Mouse (Mus musculus): ENCODE data around the gene Slc25a19. TPM values are rescaled to one million over a fixed set of nuclear protein-coding genes. Genes with fewer than 3 reads are reported as not detected.

Gene Slc25a19
- polyA plus RNA-seq, 1 experiment from 2014 or later: 28.8 TPM

DNA sequence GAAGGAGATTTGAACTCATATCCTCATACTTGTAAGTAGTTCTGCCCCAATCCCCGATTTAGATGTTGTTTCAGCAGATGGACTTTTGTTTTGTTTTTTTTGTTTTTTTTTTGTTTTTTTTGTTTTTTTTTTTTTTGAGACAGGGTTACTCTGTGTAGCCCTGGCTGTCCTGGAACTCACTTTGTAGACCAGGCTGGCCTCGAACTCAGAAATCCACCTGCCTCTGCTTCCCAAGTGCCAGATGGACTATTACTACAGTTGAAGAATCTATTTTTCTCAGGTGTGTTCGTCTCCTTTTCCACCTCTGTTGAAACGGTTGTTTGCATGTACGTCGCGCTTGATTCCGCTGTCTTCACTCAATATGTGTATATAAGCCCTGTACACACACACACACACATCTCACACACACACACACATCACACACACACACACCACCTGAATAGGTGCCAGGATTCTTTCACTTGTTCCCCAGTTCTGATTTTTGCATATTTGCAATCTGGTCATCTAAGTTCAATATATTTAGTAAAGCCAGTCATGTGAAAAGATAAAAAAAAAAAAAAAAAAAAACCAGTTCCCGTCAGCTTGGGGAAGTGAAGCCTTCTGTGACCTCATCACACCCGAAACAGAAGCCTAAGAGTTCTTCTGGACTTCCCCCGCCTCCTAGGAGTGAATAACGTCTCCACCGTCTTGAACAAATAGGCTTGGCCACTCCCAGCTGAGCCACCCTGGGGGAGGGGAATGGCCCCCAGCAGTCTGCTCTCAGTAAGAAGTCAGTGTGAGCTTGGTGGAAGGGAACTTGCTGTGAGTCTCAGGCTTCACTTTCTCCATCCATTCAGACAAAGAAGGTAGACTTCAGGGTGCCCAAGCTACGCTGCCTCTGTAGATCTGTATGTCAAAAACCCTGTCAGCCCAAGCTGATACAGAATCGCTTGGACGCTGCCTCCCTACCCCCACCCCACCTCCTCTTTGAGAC lies 2.7 kb upstream of the Slc25a19 start:
- Histone ChIP-seq H3K36me3 (no peaks in the 10 kb centered on the region), H3K9me3 (replicated peaks) (no peaks in the 10 kb centered on the region), H3K4me2 (replicated peaks) (no peak overlapping the region), H3K4me1 (peaks cover 8% of the 10 kb centered on the region; the same call in 1 of the 2 replicates), H3K9ac (no peak overlapping the region), H3K27me3 (no peaks in the 10 kb centered on the region), H3K4me3 (replicated peaks) (no peak overlapping the region), H3K27ac (replicated peaks) (no peak overlapping the region)
- no peak for ATAC-seq (ENCODE audit: insufficient number of reproducible peaks, low FRiP score, low TSS enrichment, low read depth)
- WGBS: 44% methylated on average over 16 of the region's 16 CpGs

DNA sequence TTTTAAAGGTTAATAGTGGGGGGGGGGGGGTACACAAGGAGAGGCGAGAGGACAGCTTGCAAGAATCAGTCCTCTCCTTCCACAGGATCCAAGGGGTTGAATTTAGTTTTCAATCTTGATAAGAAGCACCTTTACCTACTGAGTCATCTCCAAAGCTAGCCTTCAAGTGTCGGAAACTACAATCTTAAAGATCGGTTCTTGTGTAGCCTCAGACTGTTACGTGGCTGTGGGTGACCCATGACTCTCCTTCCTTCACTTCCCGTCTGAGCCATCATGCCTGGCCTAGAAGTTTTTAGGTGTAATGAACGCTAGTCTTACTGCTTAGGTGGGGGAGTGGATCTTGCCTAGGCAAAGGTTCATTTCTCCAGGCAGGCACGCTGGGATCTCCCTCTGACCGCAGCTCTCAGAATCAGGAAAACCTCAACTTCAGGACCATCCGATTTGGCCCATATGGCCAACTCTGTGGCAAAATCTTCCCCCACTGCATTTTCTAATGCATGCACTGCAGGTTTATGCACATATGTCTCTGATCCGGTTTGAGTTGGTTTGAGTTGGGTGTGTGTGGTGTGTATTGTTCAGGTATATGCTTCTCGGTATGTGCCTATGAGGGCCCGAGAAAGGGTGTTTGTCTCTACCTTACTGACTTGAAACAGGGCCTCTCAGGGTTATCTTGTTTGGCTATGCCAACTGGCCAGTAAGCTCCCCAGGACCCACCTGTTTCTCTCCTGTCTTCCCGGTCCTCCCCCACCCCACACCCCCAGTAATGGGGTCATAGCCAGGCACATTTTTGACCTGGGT lies 1.8 kb upstream of the Slc25a19 start:
- no peak overlapping the region for H3K4me3 ChIP-seq (replicated peaks)
- WGBS: 85% methylated on average over 13 of the region's 13 CpGs
- no peak overlapping the region for H3K9ac ChIP-seq
- peaks cover 8% of the 10 kb centered on the region; the same call in 1 of the 2 replicates for H3K4me1 ChIP-seq
- H3K27ac ChIP-seq (replicated peaks): no peak overlapping the region
- ATAC-seq (ENCODE audit: insufficient number of reproducible peaks, low FRiP score, low TSS enrichment, low read depth): no peak
- no peaks in the 10 kb centered on the region for H3K36me3 ChIP-seq
- H3K4me2 ChIP-seq (replicated peaks): no peak overlapping the region
- no peaks in the 10 kb centered on the region for H3K27me3 ChIP-seq
- no peaks in the 10 kb centered on the region for H3K9me3 ChIP-seq (replicated peaks)

DNA sequence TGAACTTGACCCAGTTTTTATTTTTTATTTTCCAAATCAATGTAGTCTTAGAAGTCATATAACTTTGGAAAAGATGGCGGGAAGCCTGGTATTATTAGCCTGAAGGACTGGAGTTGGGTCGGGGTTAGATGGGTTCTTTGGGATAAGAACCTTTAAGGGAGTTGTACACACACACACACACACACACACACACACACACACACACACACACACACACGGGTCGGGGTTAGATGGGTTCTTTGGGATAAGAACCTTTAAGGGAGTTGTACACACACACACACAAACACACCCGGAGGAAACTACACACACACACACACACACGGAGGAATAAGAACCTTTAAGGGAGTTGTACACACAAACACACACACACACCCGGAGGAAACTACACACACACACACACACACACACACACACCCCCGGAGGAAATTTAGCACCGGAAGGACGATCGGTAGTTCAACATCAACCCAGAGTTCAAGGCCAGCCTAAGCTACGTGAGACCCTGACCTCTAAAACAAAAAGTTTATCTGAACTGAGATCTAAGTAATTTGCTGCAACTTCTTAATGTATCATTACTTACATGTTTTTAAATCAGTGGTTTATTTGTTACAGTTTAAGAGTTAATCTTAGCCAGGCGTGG lies 488 bp upstream of the Slc25a19 start:
- Histone ChIP-seq H3K36me3 (0 out of 2 replicates have a peak, but pooled peaks cover under 1% of the 10 kb centered on the region), H3K9me3 (replicated peaks) (no peaks in the 10 kb centered on the region), H3K27me3 (no peaks in the 10 kb centered on the region), H3K4me3 (replicated peaks) (peak overlapping the region; percentile 76), H3K27ac (replicated peaks) (peak overlapping the region; percentile 55; the same call in 1 of the 2 replicates), H3K4me1 (peaks cover 8% of the 10 kb centered on the region; the same call in 1 of the 2 replicates), H3K4me2 (replicated peaks) (peak overlapping the region; percentile 91), H3K9ac (no peak overlapping the region)
- no peak; the same call in 1 of the 2 replicates for ATAC-seq (ENCODE audit: insufficient number of reproducible peaks, low FRiP score, low TSS enrichment, low read depth)
- WGBS: 52% methylated on average over 13 of the region's 13 CpGs

DNA sequence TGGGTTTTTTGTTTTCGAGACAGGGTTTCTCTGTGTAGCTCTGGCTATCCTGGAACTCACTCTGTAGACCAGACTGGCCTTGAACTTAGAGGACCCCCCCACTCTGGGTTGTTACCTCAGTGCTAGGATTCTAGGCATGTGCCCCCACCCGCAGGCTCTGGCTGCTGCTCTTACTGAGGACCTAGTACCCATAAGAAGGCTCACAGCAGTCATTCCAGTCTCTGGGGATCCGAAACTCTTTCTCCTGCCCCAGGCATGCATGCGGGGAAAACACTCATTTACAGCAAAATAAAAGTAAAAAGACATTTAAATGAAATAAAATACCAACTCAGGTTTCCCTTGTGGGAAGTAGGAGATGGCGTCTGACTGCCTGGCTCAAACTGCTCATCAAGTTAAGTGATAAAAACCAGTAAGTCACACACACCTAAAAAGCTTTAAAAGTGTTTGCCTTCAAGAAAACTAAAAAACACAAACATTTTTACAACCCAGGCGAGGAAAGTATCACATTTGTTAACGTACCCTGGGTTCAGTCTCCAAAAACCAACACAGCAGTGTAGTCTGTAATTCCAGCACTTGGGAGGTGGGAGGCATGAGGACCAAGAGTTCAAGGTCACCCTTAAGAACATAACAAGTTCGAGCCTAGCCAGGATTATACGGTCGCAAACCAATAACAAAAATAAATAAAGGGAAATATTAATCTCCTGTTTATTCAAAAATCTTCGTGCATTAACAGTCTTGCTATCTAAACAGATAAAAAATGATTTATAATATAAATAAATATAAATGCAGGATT lies 1.1 kb downstream of the Slc25a19 start:
- no peak overlapping the region for H3K27ac ChIP-seq (replicated peaks)
- H3K4me2 ChIP-seq (replicated peaks): peak overlapping the region; percentile 91
- H3K36me3 ChIP-seq: peaks cover 15% of the 10 kb centered on the region
- ATAC-seq (ENCODE audit: insufficient number of reproducible peaks, low FRiP score, low TSS enrichment, low read depth): no peak
- peak overlapping the region; percentile 76 for H3K4me3 ChIP-seq (replicated peaks)
- no peaks in the 10 kb centered on the region for H3K9me3 ChIP-seq (replicated peaks)
- H3K27me3 ChIP-seq: no peaks in the 10 kb centered on the region
- WGBS: 47% methylated on average over 11 of the region's 11 CpGs
- peaks cover 8% of the 10 kb centered on the region; the same call in 1 of the 2 replicates for H3K4me1 ChIP-seq
- no peak overlapping the region for H3K9ac ChIP-seq

DNA sequence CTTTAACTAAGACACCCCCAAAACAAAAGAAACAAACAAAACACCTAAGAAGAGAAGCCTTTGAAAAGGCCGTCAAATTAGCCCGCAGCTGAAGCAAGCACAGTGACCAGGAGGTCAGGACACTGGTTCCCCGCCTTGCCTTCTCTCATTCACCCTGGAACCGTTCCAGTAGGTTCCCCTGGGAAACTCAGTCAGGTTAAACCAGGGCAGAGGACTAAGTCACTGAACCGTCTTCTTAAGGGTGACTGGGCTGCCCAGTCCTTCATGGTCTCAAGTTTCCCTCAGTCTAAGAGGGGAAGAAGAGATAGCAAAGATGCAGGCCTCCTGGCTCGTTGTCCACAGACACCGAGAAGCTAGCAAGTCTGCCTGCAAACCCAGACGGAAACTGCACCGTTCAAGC lies 2.2 kb downstream of the Slc25a19 start:
- 79% methylated on average over 9 of the region's 9 CpGs for WGBS
- no peak overlapping the region for H3K27ac ChIP-seq (replicated peaks)
- H3K9ac ChIP-seq: no peak overlapping the region
- H3K27me3 ChIP-seq: no peaks in the 10 kb centered on the region
- peaks cover 21% of the 10 kb centered on the region for H3K36me3 ChIP-seq
- no peak overlapping the region for H3K4me2 ChIP-seq (replicated peaks)
- ATAC-seq (ENCODE audit: insufficient number of reproducible peaks, low FRiP score, low TSS enrichment, low read depth): no peak
- H3K4me1 ChIP-seq: peaks cover 8% of the 10 kb centered on the region; the same call in 1 of the 2 replicates
- H3K9me3 ChIP-seq (replicated peaks): no peaks in the 10 kb centered on the region
- no peak overlapping the region for H3K4me3 ChIP-seq (replicated peaks)

DNA sequence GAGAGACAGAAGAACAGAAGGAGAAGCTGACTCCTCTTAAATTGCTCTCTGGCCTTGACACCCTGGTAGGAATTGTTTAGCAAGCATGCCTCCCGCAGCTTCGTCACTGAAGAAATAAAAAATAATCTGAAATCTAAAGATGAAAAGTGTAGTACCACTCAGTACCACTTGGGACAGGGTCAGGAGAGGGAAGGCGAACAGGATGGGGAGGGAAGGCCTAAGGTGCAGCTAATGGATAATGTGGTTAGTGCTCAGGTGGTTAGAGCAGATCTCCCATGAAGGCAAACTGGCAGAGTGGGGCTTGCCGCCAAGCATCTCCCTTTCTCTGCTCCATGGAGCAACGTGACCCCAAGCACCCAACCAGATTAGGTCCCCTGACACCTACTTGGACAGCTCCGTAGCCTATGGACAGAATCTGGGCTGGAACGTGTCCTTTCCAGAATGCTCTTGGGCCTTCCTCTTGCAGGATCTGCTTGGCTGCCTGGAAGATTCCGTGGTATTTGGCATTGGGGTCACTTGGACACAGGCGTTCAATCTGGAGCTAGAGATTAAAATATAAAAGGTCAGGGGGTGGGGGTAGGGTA lies 4.5 kb downstream of the Slc25a19 start:
- peaks cover 38% of the 10 kb centered on the region for H3K36me3 ChIP-seq
- no peak overlapping the region for H3K4me2 ChIP-seq (replicated peaks)
- no peak overlapping the region for H3K9ac ChIP-seq
- H3K9me3 ChIP-seq (replicated peaks): no peaks in the 10 kb centered on the region
- 74% methylated on average over 9 of the region's 9 CpGs for WGBS
- ATAC-seq (ENCODE audit: insufficient number of reproducible peaks, low FRiP score, low TSS enrichment, low read depth): no peak
- H3K4me1 ChIP-seq: peaks cover 8% of the 10 kb centered on the region; the same call in 1 of the 2 replicates
- no peak overlapping the region for H3K27ac ChIP-seq (replicated peaks)
- H3K4me3 ChIP-seq (replicated peaks): no peak overlapping the region
- H3K27me3 ChIP-seq: no peaks in the 10 kb centered on the region

DNA sequence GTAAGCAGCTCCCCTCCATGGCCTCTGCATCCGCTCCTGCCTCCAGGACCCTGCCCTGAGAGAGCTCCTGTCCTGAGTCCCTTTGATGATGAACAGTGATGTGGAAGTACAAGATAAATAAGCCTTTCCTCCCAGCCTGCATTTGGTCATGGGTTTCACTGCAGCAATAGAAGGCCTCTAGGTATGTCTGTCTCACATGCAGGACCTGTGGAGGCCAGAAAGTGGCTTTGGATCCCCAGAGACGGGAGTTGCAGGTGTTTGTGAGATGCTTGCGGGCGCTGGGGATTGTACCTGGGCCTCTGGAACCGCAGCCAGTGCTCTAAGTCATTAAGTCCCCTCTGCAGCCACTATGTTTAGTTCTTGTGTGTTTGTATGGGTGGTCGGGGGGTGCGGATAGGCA lies 8.1 kb downstream of the Slc25a19 start:
- Histone ChIP-seq H3K9me3 (replicated peaks) (no peaks in the 10 kb centered on the region), H3K4me1 (no peaks in the 10 kb centered on the region), H3K27ac (replicated peaks) (no peak overlapping the region), H3K4me2 (replicated peaks) (no peak overlapping the region), H3K4me3 (replicated peaks) (no peak overlapping the region), H3K27me3 (no peaks in the 10 kb centered on the region), H3K9ac (no peak overlapping the region), H3K36me3 (peaks cover 56% of the 10 kb centered on the region)
- ATAC-seq (ENCODE audit: insufficient number of reproducible peaks, low FRiP score, low TSS enrichment, low read depth): no peak
- WGBS: 98% methylated on average over 7 of the region's 7 CpGs

DNA sequence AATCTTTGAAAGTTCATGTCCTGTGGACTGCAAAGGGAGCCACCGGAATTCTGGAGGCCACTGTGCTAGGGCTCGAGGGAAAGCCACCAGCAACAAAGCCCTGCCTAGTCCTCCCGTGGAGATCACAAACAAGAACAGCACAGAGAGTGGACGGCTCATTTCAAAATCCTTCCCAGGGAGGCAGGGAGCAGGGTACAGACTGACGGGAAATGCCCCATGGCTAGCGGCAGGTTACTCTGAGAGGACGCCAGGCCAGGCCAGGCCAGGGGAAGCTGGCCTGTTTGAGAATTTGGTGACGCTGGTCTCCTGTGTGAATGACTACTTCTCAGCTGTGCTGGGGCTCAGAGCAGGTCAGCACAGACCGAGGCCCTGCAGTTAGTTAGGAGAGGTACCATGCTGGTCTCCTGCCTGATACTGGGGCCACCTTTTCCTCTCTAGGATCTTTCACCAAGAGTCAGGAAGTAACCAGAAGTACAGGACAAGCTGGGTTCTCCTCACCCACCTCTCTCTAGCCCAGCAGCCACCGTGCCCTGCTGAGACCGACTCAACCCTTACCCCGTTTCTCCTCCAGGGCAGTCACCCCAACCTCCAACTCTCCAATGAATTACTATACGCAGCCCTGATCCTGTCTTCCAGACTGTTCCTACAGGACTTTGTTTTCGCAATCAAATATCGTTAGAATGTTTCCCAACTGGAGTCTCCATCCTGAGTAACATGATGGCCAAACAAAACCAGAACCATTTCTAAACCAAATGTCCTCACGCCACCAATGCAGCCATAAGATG lies 9.2 kb downstream of the Slc25a19 start:
- Histone ChIP-seq H3K4me3 (replicated peaks) (no peak overlapping the region), H3K4me1 (0 out of 2 replicates have a peak, but pooled peaks cover 4% of the 10 kb centered on the region), H3K9me3 (replicated peaks) (no peaks in the 10 kb centered on the region), H3K27me3 (no peaks in the 10 kb centered on the region), H3K36me3 (peaks cover 57% of the 10 kb centered on the region), H3K27ac (replicated peaks) (no peak overlapping the region), H3K4me2 (replicated peaks) (no peak overlapping the region), H3K9ac (no peak overlapping the region)
- 89% methylated on average over 16 of the region's 16 CpGs for WGBS
- no peak for ATAC-seq (ENCODE audit: insufficient number of reproducible peaks, low FRiP score, low TSS enrichment, low read depth)

DNA sequence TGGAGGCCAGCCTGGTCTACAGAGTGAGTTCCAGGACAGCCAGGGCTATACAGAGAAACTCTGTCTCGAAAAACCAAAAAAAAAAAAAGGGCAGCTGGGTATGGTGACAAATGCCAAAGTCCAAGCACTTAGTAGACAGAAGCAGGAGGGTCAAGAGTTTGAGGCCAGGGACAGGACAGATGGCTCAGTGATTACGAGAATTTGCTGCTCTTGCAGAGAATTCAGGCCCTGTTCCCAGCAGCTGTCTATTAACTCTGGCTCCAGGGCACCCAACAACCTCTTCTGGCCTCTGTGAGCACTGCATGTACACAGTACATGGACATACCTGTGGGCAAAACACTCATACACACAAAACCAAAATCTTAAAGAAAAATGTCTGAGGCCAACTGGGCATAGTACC lies 10.1 kb downstream of the Slc25a19 start:
- no peak overlapping the region for H3K4me3 ChIP-seq (replicated peaks)
- ATAC-seq (ENCODE audit: insufficient number of reproducible peaks, low FRiP score, low TSS enrichment, low read depth): no peak
- no peak overlapping the region for H3K27ac ChIP-seq (replicated peaks)
- no peaks in the 10 kb centered on the region for H3K9me3 ChIP-seq (replicated peaks)
- no peak overlapping the region for H3K4me2 ChIP-seq (replicated peaks)
- H3K9ac ChIP-seq: no peak overlapping the region
- no peaks in the 10 kb centered on the region for H3K27me3 ChIP-seq
- WGBS: 73% methylated on average over 2 of the region's 2 CpGs
- H3K36me3 ChIP-seq: peaks cover 52% of the 10 kb centered on the region
- peaks cover 13% of the 10 kb centered on the region for H3K4me1 ChIP-seq

Data from embryonic facial prominence, embryonic 15.5 days (tissue).